In the genomic region with DNA sequence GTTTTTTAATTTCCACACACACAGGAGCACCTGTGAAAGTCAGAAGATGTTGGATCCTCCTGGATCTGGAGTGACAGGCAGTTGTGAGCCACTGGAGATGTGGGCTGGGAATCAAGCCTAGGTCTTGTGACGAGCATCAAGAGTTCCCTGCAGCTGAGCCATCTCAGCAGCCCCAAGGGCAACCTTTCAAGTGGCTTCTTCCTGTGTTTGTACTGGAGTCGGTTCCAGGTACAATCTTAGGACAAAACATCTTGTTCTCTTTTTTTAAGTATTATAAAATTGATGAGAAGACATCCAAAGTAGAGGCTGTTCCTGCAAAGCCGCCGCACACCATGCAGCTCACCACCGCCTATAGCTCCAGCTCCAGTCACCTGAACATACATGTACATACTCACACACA, we compare ENCODE assay signal across 13 mouse cellular contexts.
"Had no signal": no experiment of that assay in that cellular context is flagged by ENCODE, and none has a peak within 500 bp of the region (broad histone marks: within the 10 kb centered on the region; RNA-seq: fewer than 3 reads in every experiment).

No protein-coding gene starts in this region.

- H3K27ac ChIP-seq: kidney, postnatal 0 days; limb, embryonic 15.5 days; liver, embryonic 12.5 days; midbrain, embryonic 10.5 days; stomach, embryonic 15.5 days had no signal

- H3K9ac ChIP-seq: limb, embryonic 15.5 days; liver, embryonic 12.5 days; stomach, embryonic 15.5 days had no signal

- H3K9me3 ChIP-seq: limb, embryonic 15.5 days; liver, embryonic 12.5 days; midbrain, embryonic 10.5 days; stomach, embryonic 15.5 days had no signal

- H3K4me2 ChIP-seq: limb, embryonic 15.5 days had no signal

- DNase-seq: kidney, adult 8-10 months; kidney, postnatal 36 days; layer of hippocampus, adult 9-11 months; layer of hippocampus, postnatal 36 days; lung, postnatal 4 days; right cerebral cortex, postnatal 14 days; thymus, postnatal 4 days had no signal

- H3K36me3 ChIP-seq: limb, embryonic 15.5 days; liver, embryonic 12.5 days; stomach, embryonic 15.5 days had no signal

- H3K4me3 ChIP-seq: stomach, embryonic 15.5 days had no signal

- ATAC-seq: intestine, postnatal 0 days; liver, embryonic 12.5 days had no signal

- H3K27me3 ChIP-seq: limb, embryonic 15.5 days; liver, embryonic 12.5 days; stomach, embryonic 15.5 days had no signal
